Mouse (Mus musculus) mature B cell (primary cell): Measurements from ENCODE around the gene Fbxl13.
"Not testable (repeated sequence)": the region's sequence is repeated elsewhere in the genome, so short reads cannot be mapped to it uniquely, and the experiment has no call there.

Experiments used
- in situ Hi-C: fragments of 300-500 bp; cut with MboI; formaldehyde crosslinking; loops from 2 replicates; pipeline ENCODE4 v1.14.3; 2019

Gene Fbxl13

GRCm38 (mm10) chr5:21656912-21657311 is 11.5 kb upstream of the Fbxl13 start:
- in situ Hi-C loops = no loop called here

GRCm38 (mm10) chr5:21651885-21652612 is 6.6 kb upstream of the Fbxl13 start:
- in situ Hi-C loops = no loop called here

DNA sequence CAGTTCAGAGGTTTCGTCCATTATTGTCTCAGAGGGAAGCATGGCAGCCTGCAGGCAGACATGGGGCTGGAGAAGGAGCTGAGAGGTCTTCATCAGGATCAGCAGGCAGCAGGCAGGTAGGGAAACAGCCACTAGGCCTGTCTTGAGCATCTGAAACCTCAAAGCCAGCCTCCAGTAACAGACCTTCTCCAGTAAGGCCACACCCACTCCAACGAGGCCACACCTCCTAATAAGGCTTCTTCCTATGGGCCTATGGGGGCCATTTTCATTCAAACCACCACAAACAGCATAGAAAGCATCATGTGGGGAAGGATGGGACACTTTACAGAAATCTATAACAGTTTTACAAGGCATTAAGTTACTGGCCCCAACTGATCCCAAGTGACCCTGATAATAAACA is 5.3 kb upstream of the Fbxl13 start:
- in situ Hi-C loops = no loop called here

DNA sequence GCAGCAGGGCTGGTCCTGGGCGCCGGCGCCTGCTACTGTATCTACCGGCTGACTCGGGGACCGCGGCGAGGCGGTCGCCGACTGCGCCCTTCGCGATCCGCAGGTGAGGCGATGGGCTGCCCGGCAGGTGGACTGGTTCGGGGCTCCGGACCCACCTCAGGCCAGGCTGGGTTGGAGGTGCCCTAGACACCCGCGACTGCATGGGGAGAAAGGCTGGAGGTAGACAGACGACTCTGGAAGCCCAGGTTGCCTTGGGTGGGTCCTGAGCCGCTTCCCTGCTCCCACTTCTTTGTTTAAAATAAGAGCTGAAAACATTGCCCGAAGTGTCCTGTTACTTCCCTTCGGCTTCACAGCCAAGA is 678 bp upstream of the Fbxl13 start:
- in situ Hi-C loops = no loop called here

GRCm38 (mm10) chr5:21644891-21645438 is 469 bp downstream of the Fbxl13 start:
- in situ Hi-C loops = no loop called here

GRCm38 (mm10) chr5:21643606-21644005 is 1.8 kb downstream of the Fbxl13 start:
- in situ Hi-C loops = no loop called here

- in situ Hi-C loops = no loop called here
Measured at GRCm38 (mm10) chr5:21640961-21641360, 4.5 kb downstream of the Fbxl13 start.

GRCm38 (mm10) chr5:21625916-21626315 is 19.5 kb downstream of the Fbxl13 start:
- in situ Hi-C loops = no loop called here

DNA sequence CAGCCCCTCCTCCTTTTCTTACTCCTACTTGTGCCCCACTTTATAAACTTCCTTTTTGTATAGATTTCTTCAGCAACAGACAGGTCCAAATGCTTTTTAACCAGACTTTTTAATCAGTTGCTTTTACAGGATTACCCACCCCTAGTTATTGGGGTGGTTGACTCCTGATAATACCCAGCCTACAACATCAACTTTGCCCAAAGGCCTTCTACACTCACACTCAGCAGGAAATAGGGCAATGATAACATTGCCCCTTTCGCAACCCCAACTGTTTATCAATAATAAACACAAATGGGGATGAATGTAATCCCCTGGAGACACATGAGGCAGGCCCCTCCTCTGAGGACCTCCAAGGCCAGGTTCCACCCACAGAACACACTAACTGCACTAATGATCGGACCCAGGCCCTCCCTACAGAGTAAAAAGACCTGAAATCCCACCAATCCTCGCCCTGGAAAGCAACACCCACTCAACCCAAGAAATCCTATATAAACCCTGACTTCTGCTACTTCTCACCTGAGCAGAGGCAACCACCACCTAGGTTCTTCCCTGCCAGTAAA is 28.9 kb downstream of the Fbxl13 start:
- in situ Hi-C loops = no loop called here

DNA sequence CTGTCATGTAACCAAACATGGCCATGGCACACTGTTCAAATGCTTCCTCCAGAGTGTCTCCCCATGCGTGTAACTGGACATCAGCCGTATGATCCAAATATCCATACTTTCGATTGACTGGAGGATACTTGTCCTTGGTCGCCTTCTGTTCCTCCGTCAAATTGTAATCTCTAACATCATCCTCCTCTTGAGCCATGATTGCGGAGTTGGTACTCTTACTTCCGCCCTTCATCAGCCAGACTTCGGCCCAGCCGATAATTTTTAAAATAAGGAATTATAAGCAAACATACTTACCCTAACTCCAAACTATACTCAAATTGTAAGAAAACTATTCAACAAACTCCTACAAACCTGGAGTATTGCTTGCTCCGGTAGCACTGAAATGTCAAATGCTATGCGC is 31.1 kb downstream of the Fbxl13 start:
- in situ Hi-C loops = not testable (repeated sequence)

DNA sequence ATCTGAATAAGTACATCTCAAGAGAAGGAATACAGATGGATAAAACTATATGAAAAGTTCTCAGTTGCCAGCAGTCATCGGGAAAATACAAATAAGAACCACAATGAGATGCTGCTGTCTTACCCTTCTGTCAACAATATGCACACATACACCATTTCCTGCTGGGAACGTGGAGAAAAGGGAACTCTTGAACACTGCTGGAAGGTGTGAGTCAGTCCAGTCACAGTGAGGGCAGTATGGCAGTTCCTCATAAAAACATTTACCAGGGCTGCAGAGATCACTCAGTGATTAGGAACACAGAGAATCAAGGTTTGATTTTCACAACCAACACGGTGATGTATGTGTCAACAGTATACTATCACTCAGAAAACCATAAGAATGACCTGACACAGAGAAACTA is 34.4 kb downstream of the Fbxl13 start:
- in situ Hi-C loops = no loop called here

GRCm38 (mm10) chr5:21608311-21609304 is 36.8 kb downstream of the Fbxl13 start:
- in situ Hi-C loops = no loop called here

DNA sequence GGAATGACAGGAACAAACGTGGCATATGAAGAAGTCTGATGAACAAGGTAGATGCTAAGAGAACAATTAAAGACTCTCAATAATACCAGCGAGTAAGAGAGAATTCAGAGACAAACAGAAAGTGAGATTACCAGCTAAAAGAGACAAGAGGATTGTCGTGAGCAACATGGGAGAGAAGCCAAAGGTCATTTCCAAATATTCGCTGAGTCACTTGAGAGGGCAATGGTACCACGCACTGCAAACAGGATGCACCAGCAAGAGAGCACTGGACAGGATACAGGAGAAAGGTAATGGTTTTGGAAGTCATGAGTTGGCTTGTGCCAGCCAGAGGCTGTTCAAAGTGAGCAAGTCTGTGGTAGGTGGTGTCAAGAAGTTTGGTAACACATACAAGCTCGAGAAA is 39.5 kb downstream of the Fbxl13 start:
- in situ Hi-C loops = no loop called here

- in situ Hi-C loops = loop anchor here (25.0 kb wide), 2 partner anchors 163 to 288 kb away; no protein-coding TSS in a partner anchor
Measured at GRCm38 (mm10) chr5:21599961-21600360, 45.5 kb downstream of the Fbxl13 start.

- in situ Hi-C loops = loop anchor here (25.0 kb wide), 2 partner anchors 162 to 287 kb away; no protein-coding TSS in a partner anchor
Measured at GRCm38 (mm10) chr5:21599536-21599935, 45.9 kb downstream of the Fbxl13 start.

DNA sequence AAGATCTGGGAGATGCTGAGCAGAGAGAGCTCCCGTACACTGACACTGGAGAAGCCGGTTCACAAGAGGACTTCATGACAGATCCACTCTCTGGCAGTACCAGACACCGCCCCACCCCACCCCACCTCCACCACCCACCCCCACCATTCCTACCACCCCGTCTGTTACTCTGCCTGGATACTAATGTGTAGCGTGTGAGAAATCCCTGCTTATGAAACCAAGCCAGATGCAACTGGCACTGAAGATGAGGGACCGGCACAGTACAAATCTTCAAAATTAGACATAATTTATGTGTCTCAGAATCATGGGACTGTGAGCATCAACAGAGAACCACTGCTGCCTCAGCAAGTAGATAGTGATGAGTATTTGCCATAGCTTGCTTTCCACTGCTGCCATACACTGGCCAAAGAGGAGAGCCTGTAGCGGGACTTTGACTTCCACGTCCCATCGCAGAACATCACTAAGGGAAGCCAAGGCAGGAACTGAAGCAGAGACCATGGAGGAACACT is 52.2 kb downstream of the Fbxl13 start:
- in situ Hi-C loops = loop anchor here (25.0 kb wide), 2 partner anchors 156 to 281 kb away; no protein-coding TSS in a partner anchor

GRCm38 (mm10) chr5:21592106-21592505 is 53.3 kb downstream of the Fbxl13 start:
- in situ Hi-C loops = loop anchor here (25.0 kb wide), 2 partner anchors 155 to 280 kb away; no protein-coding TSS in a partner anchor

DNA sequence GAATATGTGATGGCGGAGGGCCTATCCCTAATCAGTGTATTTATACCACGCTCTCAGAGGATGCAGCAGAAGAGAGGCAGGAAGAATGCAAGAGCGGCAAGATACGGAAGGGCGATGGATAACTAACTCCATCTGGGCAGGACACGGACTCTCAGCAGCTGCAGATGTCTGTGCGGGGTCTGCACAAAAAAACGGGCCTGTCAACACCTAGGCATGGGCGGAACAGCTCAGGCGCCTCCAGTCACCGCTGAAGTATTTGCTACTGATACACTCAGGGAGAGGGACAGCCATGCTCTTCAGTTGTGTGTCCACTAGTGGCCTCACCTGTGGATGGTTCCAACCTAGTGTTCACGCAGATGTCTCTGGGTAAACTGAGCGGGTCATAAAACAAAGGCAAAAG is 57.2 kb downstream of the Fbxl13 start:
- in situ Hi-C loops = loop anchor here (25.0 kb wide), 2 partner anchors 151 to 276 kb away; no protein-coding TSS in a partner anchor

- in situ Hi-C loops = loop anchor here (25.0 kb wide), 2 partner anchors 150 to 275 kb away; no protein-coding TSS in a partner anchor
Measured at GRCm38 (mm10) chr5:21587683-21588082, 57.8 kb downstream of the Fbxl13 start.

- in situ Hi-C loops = loop anchor here (25.0 kb wide), 2 partner anchors 149 to 274 kb away; no protein-coding TSS in a partner anchor
Measured at GRCm38 (mm10) chr5:21586763-21587162, 58.7 kb downstream of the Fbxl13 start.

- in situ Hi-C loops = loop anchor here (25.0 kb wide), 2 partner anchors 141 to 266 kb away; no protein-coding TSS in a partner anchor
Measured at GRCm38 (mm10) chr5:21578136-21578535, 67.3 kb downstream of the Fbxl13 start.
